Mouse (Mus musculus) olfactory bulb, adult 2 months (tissue): ENCODE measurements around the gene Flt3.

ENCODE experiments used
- CTCF ChIP-seq: fragments of 200-500 bp; IDR thresholded peaks from 2 replicates; pipeline ENCODE4 v1.5.1; 2012; ENCODE audit warnings: low read depth, mild to moderate bottlenecking, low read length, moderate library complexity; ENCODE audit not compliant: insufficient read depth
- POLR2A ChIP-seq: fragments of 200-500 bp; IDR thresholded peaks from 2 replicates; pipeline ENCODE4 v1.6.1; 2012; ENCODE audit warnings: mild to moderate bottlenecking, low read depth, low read length, moderate library complexity; ENCODE audit not compliant: insufficient read depth

GRCm38 (mm10) chr5:147332711-147333110 is 67.6 kb downstream of the Flt3 start:
- no peak for TF ChIP-seq CTCF
- no peak for TF ChIP-seq POLR2A
